8 mouse cellular contexts compared by ENCODE assay signal in the genomic region with DNA sequence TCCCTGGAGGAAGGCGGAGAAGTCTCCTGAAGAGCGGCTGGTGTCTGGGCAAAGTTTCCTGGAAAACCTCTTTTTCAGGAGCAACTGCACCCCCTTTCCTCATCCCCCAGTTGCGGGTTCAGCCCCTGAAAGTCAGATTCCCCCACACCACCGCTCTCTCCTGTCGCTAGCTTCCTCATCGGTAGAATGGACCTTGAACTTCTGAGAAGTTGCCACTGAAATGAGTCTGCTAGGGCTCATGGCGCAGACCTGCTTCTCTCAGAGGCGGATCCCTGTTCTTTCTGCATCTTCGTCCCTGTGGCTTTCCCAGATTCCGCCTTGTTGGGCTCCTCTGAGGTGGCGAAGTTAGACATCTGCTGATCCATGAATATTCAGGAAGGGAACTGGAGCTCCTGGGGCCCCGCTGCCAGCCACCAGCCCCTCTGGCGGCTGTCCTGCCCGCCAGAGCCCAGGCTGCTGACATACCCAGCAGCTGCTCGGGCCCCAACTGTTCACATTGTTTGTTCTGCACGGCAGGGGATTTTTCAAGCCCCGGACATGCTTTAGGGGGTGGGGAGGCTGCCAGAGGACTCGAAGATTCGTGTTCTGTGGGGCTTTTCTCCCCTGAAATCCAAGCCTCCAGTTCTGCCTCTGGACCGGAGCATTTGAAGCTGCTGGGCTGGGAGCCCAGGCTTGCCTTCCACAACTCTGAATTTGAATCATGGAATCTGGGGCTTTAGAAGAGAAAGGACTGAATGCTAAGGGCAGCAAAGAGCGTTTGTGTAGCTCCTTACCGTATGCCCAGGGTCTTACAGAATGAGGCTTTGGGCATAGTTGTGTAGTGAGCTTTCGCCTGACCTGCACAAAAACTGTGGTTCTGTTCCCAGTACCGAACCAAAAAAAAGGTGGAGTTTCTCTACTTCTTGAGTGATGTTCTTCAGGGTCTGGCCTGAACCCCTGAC. TPM values are rescaled to one million over a fixed set of nuclear protein-coding genes. Genes with fewer than 3 reads are reported as not detected.
DNase-seq lines count a peak whose midpoint lies in the region; ATAC-seq lines count a peak whose summit lies in the region.

No protein-coding gene starts in this region.

- ATAC-seq in embryonic facial prominence, embryonic 11.5 days (replicated peaks; ENCODE audit: insufficient number of reproducible peaks, low FRiP score, low TSS enrichment, low read depth) = peak; percentile 74; the same call in 1 of the 2 replicates
- ATAC-seq in hindbrain, embryonic 16.5 days = peak; percentile 90
- no peak for ATAC-seq in liver, embryonic 12.5 days
- no peak for ATAC-seq in inflammation-experienced regulatory T-cells, adult 6 months

- peak overlapping the region; percentile 37 for H3K4me2 ChIP-seq in embryonic facial prominence, embryonic 11.5 days (ENCODE audit: low read depth, low read length)
- H3K4me2 ChIP-seq in hindbrain, embryonic 16.5 days (ENCODE audit: low read length) = peak overlapping the region; percentile 31
- H3K4me2 ChIP-seq in liver, embryonic 12.5 days = peak overlapping the region; percentile 39

- WGBS in embryonic facial prominence, embryonic 11.5 days = 10% methylated on average over 24 of the region's 24 CpGs
- 9% methylated on average over 24 of the region's 24 CpGs for WGBS in hindbrain, embryonic 16.5 days
- 15% methylated on average over 24 of the region's 24 CpGs for WGBS in liver, embryonic 12.5 days (ENCODE audit: insufficient replicate concordance)

- no peaks in the 10 kb centered on the region for H3K27me3 ChIP-seq in embryonic facial prominence, embryonic 11.5 days (ENCODE audit: control insufficient read depth, insufficient read depth, low read length)
- no peaks in the 10 kb centered on the region for H3K27me3 ChIP-seq in hindbrain, embryonic 16.5 days (replicated peaks; ENCODE audit: control insufficient read depth, insufficient read depth, low read length)
- peaks cover 84% of the 10 kb centered on the region for H3K27me3 ChIP-seq in liver, embryonic 12.5 days (replicated peaks)

- peak; percentile 17 for DNase-seq in kidney, postnatal 10 days
- DNase-seq in kidney, adult 11 months = no peak
- peak; percentile 54 for DNase-seq in embryonic facial prominence, embryonic 11.5 days (ENCODE audit: low spot score)
- peak; percentile 54 for DNase-seq in right cerebral cortex, postnatal 14 days
- DNase-seq in lung, adult 18-20 months = no peak

- peaks cover 5% of the 10 kb centered on the region for H3K4me1 ChIP-seq in embryonic facial prominence, embryonic 11.5 days (ENCODE audit: control insufficient read depth, insufficient read depth, low read length)
- H3K4me1 ChIP-seq in hindbrain, embryonic 16.5 days (ENCODE audit: control insufficient read depth, insufficient read depth, low read depth, low read length) = peaks cover 19% of the 10 kb centered on the region
- H3K4me1 ChIP-seq in liver, embryonic 12.5 days = peaks cover 3% of the 10 kb centered on the region; the same call in 1 of the 2 replicates

- no peaks in the 10 kb centered on the region for H3K36me3 ChIP-seq in embryonic facial prominence, embryonic 11.5 days (replicated peaks; ENCODE audit: control insufficient read depth, insufficient read depth, low read depth, low read length)
- H3K36me3 ChIP-seq in hindbrain, embryonic 16.5 days (ENCODE audit: control insufficient read depth, insufficient read depth, low read length) = peaks cover 5% of the 10 kb centered on the region; the same call in 1 of the 2 replicates
- H3K36me3 ChIP-seq in liver, embryonic 12.5 days = no peaks in the 10 kb centered on the region

- no peak overlapping the region; the same call in 1 of the 2 replicates for H3K4me3 ChIP-seq in embryonic facial prominence, embryonic 11.5 days (ENCODE audit: low read depth, low read length)
- H3K4me3 ChIP-seq in hindbrain, embryonic 16.5 days (ENCODE audit: low read length) = no peak overlapping the region
- no peak overlapping the region for H3K4me3 ChIP-seq in liver, embryonic 12.5 days

- H3K9me3 ChIP-seq in embryonic facial prominence, embryonic 11.5 days (replicated peaks; ENCODE audit: control insufficient read depth, low read length) = no peaks in the 10 kb centered on the region
- H3K9me3 ChIP-seq in hindbrain, embryonic 16.5 days (ENCODE audit: control insufficient read depth, low read length) = no peaks in the 10 kb centered on the region
- H3K9me3 ChIP-seq in liver, embryonic 12.5 days (replicated peaks) = no peaks in the 10 kb centered on the region

- H3K27ac ChIP-seq in embryonic facial prominence, embryonic 11.5 days (replicated peaks; ENCODE audit: low read depth, low read length) = peak overlapping the region; percentile 67
- H3K27ac ChIP-seq in hindbrain, embryonic 16.5 days (ENCODE audit: low read depth, low read length) = peak overlapping the region; percentile 81
- H3K27ac ChIP-seq in liver, embryonic 12.5 days = 0 out of 2 replicates have a peak overlapping the region, but pooled peaks have one; percentile 36

- peak overlapping the region; percentile 60 for H3K9ac ChIP-seq in embryonic facial prominence, embryonic 11.5 days (replicated peaks; ENCODE audit: low read length)
- H3K9ac ChIP-seq in hindbrain, embryonic 16.5 days (ENCODE audit: low read depth, low read length) = peak overlapping the region; percentile 11; the same call in 1 of the 2 replicates
- H3K9ac ChIP-seq in liver, embryonic 12.5 days = no peak overlapping the region

RNA-seq across cellular contexts. Expression of gene Igdcc4, which starts 8.1 kb away (rescaled TPM):
- 11.8 and 12.4 TPM in 2 replicates for polyA plus RNA-seq in embryonic facial prominence, embryonic 11.5 days (2014; fragmentation: Nextera tagmentation; extraction: Ambion mirVana)
- polyA plus RNA-seq in hindbrain, embryonic 16.5 days (2015; fragmentation: Nextera tagmentation; extraction: Ambion mirVana) = 12.8 and 17.7 TPM in 2 replicates
- polyA plus RNA-seq in liver, embryonic 12.5 days (2016; fragmentation: Nextera tagmentation; extraction: Ambion mirVana) = 5.6 and 6.3 TPM in 2 replicates
- polyA plus RNA-seq in inflammation-experienced regulatory T-cells, adult 6 months (2017; shearing (Covaris generic)) = under 1 TPM in 2 of 3 experiments, not detected in 1; 0.24 to 0.28 TPM

RNA-seq across cellular contexts. Expression of gene Igdcc3, which starts 31.6 kb away (rescaled TPM):
- 17.0 and 18.7 TPM in 2 replicates for polyA plus RNA-seq in embryonic facial prominence, embryonic 11.5 days (2014; fragmentation: Nextera tagmentation; extraction: Ambion mirVana)
- 4.4 and 9.0 TPM in 2 replicates for polyA plus RNA-seq in hindbrain, embryonic 16.5 days (2015; fragmentation: Nextera tagmentation; extraction: Ambion mirVana)
- 0.75 and 0.79 TPM in 2 replicates for polyA plus RNA-seq in liver, embryonic 12.5 days (2016; fragmentation: Nextera tagmentation; extraction: Ambion mirVana)
- not detected for polyA plus RNA-seq in inflammation-experienced regulatory T-cells, adult 6 months (2017; shearing (Covaris generic))

Comparison
In these comparisons a context has a peak if more than half of its experiments do, and no peak if none do; other contexts are left out.
1. DNase-seq: peak in kidney, postnatal 10 days (single experiment), embryonic facial prominence, embryonic 11.5 days (single experiment) and right cerebral cortex, postnatal 14 days (single experiment); none in kidney, adult 11 months (single experiment) and lung, adult 18-20 months (0 of 2).
2. ATAC-seq: peak in embryonic facial prominence, embryonic 11.5 days (single experiment) and hindbrain, embryonic 16.5 days (single experiment); none in liver, embryonic 12.5 days (single experiment) and inflammation-experienced regulatory T-cells, adult 6 months (single experiment).
3. Peak in every context shown above with its lines, with median percentiles within 50 percentile points of each other: H3K27ac ChIP-seq and H3K4me2 ChIP-seq.